Mouse (Mus musculus): ENCODE measurements around the gene Etl4. TPM values are rescaled to one million over a fixed set of nuclear protein-coding genes. Genes with fewer than 3 reads are reported as not detected.
"Not testable (repeated sequence)": the region's sequence is repeated elsewhere in the genome, so short reads cannot be mapped to it uniquely, and the experiment has no call there.

Gene Etl4
- polyA plus RNA-seq, 1 experiment from 2014 or later, result 38.0 TPM

GRCm38 (mm10) chr2:20661841-20662240, 752.3 kb downstream of the Etl4 start:
- ATAC-seq (replicated peaks; ENCODE audit: low FRiP score, low read depth), result no peak
- DNase-seq (ENCODE audit: low spot score), result no peak
- TF ChIP-seq CTCF (IDR thresholded peaks at IDR 0.05; ENCODE audit: low read depth), result no peak

GRCm38 (mm10) chr2:20662696-20663095, 753.1 kb downstream of the Etl4 start:
- no peak overlapping the region for H3K9ac ChIP-seq (ENCODE audit: low read depth, low read length)
- no peaks in the 10 kb centered on the region for H3K9me3 ChIP-seq (replicated peaks; ENCODE audit: low read length)
- no peak overlapping the region for H3K4me3 ChIP-seq (replicated peaks; ENCODE audit: low read depth, low read length)
- no peaks in the 10 kb centered on the region; the same call in 1 of the 2 replicates for H3K4me1 ChIP-seq (replicated peaks; ENCODE audit: insufficient read depth, low read length)
- H3K36me3 ChIP-seq (ENCODE audit: insufficient read depth, low read length), result no peaks in the 10 kb centered on the region
- DNase-seq (ENCODE audit: low spot score) (no peak), ATAC-seq (replicated peaks; ENCODE audit: low FRiP score, low read depth) (no peak)
- TF ChIP-seq CTCF (IDR thresholded peaks at IDR 0.05; ENCODE audit: low read depth), result no peak
- WGBS, result 91% methylated on average over 3 of the region's 3 CpGs
- H3K27ac ChIP-seq, result no peak overlapping the region
- no peaks in the 10 kb centered on the region for H3K27me3 ChIP-seq (ENCODE audit: insufficient read depth, low read length)
- H3K4me2 ChIP-seq (ENCODE audit: low read length), result no peak overlapping the region

More at GRCm38 (mm10) chr2:20661841-20662240, 752.3 kb downstream of the Etl4 start:
- Histone ChIP-seq H3K4me2 (ENCODE audit: low read length) (no peak overlapping the region), H3K36me3 (ENCODE audit: insufficient read depth, low read length) (no peaks in the 10 kb centered on the region), H3K4me1 (replicated peaks; ENCODE audit: insufficient read depth, low read length) (no peaks in the 10 kb centered on the region; the same call in 1 of the 2 replicates), H3K27ac (no peak overlapping the region), H3K9ac (ENCODE audit: low read depth, low read length) (no peak overlapping the region), H3K4me3 (replicated peaks; ENCODE audit: low read depth, low read length) (no peak overlapping the region), H3K27me3 (ENCODE audit: insufficient read depth, low read length) (no peaks in the 10 kb centered on the region), H3K9me3 (replicated peaks; ENCODE audit: low read length) (no peaks in the 10 kb centered on the region)
- 92% methylated on average over 11 of the region's 11 CpGs for WGBS

GRCm38 (mm10) chr2:20665309-20665971, 755.9 kb downstream of the Etl4 start:
- no peak overlapping the region for H3K27ac ChIP-seq

GRCm38 (mm10) chr2:20666051-20666478, 756.5 kb downstream of the Etl4 start:
- Histone ChIP-seq H3K27me3 (ENCODE audit: insufficient read depth, low read length) (no peaks in the 10 kb centered on the region), H3K9me3 (replicated peaks; ENCODE audit: low read length) (no peaks in the 10 kb centered on the region), H3K9ac (ENCODE audit: low read depth, low read length) (no peak overlapping the region), H3K4me2 (ENCODE audit: low read length) (no peak overlapping the region), H3K4me1 (replicated peaks; ENCODE audit: insufficient read depth, low read length) (no peaks in the 10 kb centered on the region; the same call in 1 of the 2 replicates), H3K27ac (no peak overlapping the region), H3K4me3 (replicated peaks; ENCODE audit: low read depth, low read length) (no peak overlapping the region), H3K36me3 (ENCODE audit: insufficient read depth, low read length) (no peaks in the 10 kb centered on the region)
- peak; percentile 85 for TF ChIP-seq CTCF (IDR thresholded peaks at IDR 0.05; ENCODE audit: low read depth)
- DNase-seq (ENCODE audit: low spot score), result peak; percentile 76
- 49% methylated on average over 2 of the region's 2 CpGs for WGBS
- ATAC-seq (replicated peaks; ENCODE audit: low FRiP score, low read depth), result peak; percentile 68

More at GRCm38 (mm10) chr2:20665309-20665971, 755.9 kb downstream of the Etl4 start:
- Histone ChIP-seq H3K4me3 (replicated peaks; ENCODE audit: low read depth, low read length) (no peak overlapping the region), H3K27me3 (ENCODE audit: insufficient read depth, low read length) (no peaks in the 10 kb centered on the region), H3K9me3 (replicated peaks; ENCODE audit: low read length) (no peaks in the 10 kb centered on the region), H3K4me2 (ENCODE audit: low read length) (no peak overlapping the region), H3K36me3 (ENCODE audit: insufficient read depth, low read length) (no peaks in the 10 kb centered on the region), H3K4me1 (replicated peaks; ENCODE audit: insufficient read depth, low read length) (no peaks in the 10 kb centered on the region; the same call in 1 of the 2 replicates), H3K9ac (ENCODE audit: low read depth, low read length) (no peak overlapping the region)
- no peak for ATAC-seq (replicated peaks; ENCODE audit: low FRiP score, low read depth)
- 38% methylated on average over 5 of the region's 5 CpGs for WGBS
- DNase-seq (ENCODE audit: low spot score), result no peak
- no peak for TF ChIP-seq CTCF (IDR thresholded peaks at IDR 0.05; ENCODE audit: low read depth)

GRCm38 (mm10) chr2:20667876-20668275, 758.3 kb downstream of the Etl4 start:
- H3K4me3 ChIP-seq (replicated peaks; ENCODE audit: low read depth, low read length), result no peak overlapping the region
- no peak for DNase-seq (ENCODE audit: low spot score)
- no peaks in the 10 kb centered on the region for H3K36me3 ChIP-seq (ENCODE audit: insufficient read depth, low read length)
- 85% methylated on average over 3 of the region's 3 CpGs for WGBS
- H3K9me3 ChIP-seq (replicated peaks; ENCODE audit: low read length), result no peaks in the 10 kb centered on the region
- no peak for ATAC-seq (replicated peaks; ENCODE audit: low FRiP score, low read depth)
- H3K4me1 ChIP-seq (replicated peaks; ENCODE audit: insufficient read depth, low read length), result no peaks in the 10 kb centered on the region; the same call in 1 of the 2 replicates
- TF ChIP-seq CTCF (IDR thresholded peaks at IDR 0.05; ENCODE audit: low read depth), result no peak
- H3K27me3 ChIP-seq (ENCODE audit: insufficient read depth, low read length), result no peaks in the 10 kb centered on the region
- H3K4me2 ChIP-seq (ENCODE audit: low read length), result no peak overlapping the region
- no peak overlapping the region for H3K27ac ChIP-seq
- H3K9ac ChIP-seq (ENCODE audit: low read depth, low read length), result no peak overlapping the region

GRCm38 (mm10) chr2:20668276-20669030, 758.9 kb downstream of the Etl4 start:
- H3K36me3 ChIP-seq (ENCODE audit: insufficient read depth, low read length); H3K4me1 ChIP-seq (replicated peaks; ENCODE audit: insufficient read depth, low read length); DNase-seq (ENCODE audit: low spot score); H3K4me3 ChIP-seq (replicated peaks; ENCODE audit: low read depth, low read length); H3K9ac ChIP-seq (ENCODE audit: low read depth, low read length); H3K9me3 ChIP-seq (replicated peaks; ENCODE audit: low read length); H3K27ac ChIP-seq; H3K27me3 ChIP-seq (ENCODE audit: insufficient read depth, low read length); ATAC-seq (replicated peaks; ENCODE audit: low FRiP score, low read depth); H3K4me2 ChIP-seq (ENCODE audit: low read length): not testable (repeated sequence)
- 87% methylated on average over 12 of the region's 12 CpGs for WGBS
